Mouse (Mus musculus) kidney, adult 2 months (tissue): ENCODE data around the gene Fastkd1.

Experiments
- CTCF ChIP-seq: fragments of 200-500 bp; conservative IDR thresholded peaks from 2 replicates; pipeline ENCODE4 v1.5.1; 2011; ENCODE audit warnings: low read depth, mild to moderate bottlenecking, control low read depth, low read length, moderate library complexity, mixed read lengths; ENCODE audit not compliant: insufficient read depth, insufficient read length
- POLR2A ChIP-seq: fragments of 200-500 bp; IDR thresholded peaks from one replicate; pipeline ENCODE4 v1.6.1; 2011; ENCODE audit warnings: low read depth, low read length, control low read depth

DNA sequence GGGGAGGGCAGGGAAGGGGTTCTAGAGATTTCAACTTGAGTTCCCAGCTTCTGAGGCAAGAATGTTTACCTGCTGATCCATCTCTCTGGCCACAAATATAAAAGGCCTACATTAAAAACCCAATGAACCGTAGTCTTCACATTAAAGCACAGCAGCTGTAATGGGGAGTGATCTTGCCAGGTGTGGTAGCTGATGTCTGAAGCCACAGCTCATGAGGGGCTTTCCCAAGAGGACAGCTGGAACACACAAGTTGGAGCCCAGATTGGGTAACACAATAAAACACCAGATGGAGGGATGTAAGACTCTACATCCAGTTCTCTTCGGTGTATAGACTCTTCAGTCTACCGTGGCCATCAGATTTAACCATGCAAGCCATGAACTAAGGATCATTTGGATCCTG lies 28.8 kb downstream of the Fastkd1 start:
- TF ChIP-seq CTCF (no peak), POLR2A (no peak)
